Mouse (Mus musculus) R1 (cell line): ENCODE measurements around the gene Exoc3l.

Experiments used
- DNase-seq: peaks from one replicate; pipeline ENCODE4 v3.0.0-alpha.2; 2018; ENCODE audit warnings: low read depth, low spot score

Exoc3l gene

DNA sequence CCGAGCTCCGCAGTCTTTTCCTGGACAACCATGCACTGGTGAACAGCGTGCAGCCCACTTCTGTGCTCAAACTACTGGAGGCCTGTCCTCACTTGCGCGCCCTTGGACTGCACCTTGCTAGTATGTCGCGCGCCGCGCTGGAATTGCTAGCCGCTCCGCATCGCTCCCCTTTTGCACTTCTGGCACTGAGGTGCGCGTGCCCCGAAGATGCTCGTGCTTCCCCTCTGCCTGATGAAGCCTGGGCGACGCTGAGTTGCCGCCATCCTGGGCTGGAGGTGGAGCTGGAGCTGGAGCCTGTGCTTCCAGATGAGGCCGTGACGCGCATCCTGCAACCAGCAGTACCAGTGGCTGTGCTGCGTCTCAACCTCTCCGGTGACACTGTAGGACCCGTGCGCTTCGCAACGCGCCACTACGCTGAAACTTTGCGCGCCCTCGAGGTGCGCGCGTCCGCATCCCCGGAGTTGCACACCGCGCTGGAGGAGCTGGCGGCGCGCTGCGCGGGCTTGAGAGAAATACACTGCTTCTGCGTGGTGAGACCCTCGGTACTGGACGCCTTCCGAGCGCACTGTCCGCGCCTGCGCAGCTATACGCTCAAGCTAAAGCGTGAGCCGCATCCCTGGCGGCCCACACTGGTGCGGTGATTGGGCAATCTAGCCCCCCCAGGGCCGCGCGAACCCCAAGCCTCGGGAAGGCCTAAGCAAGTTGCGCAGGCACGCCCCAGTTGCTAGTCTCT lies 27.4 kb downstream of the Exoc3l start:
- DNase-seq: peak; percentile 87

DNA sequence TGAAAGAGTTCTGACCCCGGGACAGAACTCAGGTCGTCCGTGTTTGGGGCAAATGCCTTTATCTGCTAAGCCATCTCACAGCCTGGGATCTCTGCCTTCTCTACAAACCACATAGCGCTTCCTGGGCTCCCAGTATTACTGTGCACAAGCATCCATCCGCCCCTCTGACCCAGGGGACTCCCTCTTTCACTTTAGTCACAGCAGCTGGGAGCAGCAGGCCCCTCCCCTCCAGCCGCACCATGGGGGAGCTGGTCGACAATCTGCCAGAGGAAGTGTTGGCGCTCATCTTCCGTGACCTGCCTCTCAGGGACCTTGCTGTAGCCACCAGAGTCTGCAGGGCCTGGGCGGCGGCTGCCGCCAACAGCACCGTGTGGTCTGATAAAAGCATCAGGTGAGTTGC lies 29.1 kb downstream of the Exoc3l start:
- peak; percentile 53 for DNase-seq

DNA sequence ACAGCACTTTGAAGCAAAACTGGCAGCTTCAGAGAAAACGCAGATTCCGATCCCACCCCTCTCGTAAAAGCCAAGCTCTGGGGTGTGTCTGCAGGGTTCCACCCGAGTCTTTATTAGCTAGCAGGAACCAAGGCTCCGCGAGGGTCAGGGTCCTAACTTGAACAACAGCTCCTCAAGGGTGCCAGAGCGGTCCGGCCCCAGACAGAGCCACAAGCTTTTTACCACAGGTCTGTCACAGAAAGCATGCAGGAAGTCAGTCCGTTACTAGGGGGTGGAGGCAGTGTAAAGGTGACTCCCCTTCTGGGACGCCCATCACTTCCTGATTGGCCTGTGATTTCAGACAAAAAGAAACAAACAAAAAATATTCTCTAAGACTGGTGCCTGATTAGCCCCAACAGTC lies 30.8 kb downstream of the Exoc3l start:
- peak; percentile 82 for DNase-seq

DNA sequence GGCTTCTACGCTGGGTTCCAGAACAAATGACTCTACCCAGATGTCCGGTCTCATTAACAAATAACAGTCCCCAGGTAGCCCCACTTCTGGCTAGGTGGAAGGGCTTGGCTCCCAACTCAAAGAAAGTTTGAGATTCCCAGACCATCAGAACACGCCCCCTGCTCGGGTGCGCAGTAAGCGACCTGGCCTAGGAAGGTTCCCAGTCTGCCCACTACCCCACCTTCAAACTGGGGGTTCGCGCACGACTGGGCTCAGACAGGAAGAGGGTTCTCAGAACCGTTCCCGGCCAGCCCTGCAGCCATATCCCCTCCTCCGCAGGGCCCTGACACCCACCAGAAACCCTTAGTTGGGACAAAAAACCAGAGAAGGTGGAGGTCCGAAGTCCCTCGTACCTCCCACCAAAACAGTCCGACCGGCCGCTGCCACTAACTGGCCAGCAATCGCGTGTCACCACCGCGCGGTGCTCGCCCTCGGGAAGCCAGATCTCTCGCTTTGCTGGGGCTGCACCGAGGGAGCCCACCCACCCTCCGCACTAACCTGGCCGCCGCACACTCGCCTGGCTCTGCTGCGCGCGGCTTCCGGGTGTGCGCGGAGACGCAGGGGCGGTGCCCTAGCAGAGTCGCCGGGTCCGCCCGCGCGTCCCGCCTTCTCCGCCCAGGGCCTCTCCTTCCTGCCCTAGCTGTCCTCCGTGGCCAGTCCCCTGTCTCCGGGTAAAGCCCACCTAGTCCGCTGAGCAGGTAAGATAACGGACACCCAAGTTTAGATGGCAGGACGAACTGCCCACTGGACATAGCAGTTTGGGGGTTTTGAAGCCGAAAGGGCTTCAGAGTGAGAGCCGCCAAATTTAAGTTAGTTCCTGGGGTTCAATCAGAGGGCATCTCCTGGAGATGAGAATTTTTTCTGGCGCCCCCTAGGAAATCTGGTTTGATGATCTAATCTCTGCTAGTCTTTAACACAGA lies 31.6 kb downstream of the Exoc3l start, which contains the start of the genes Tradd and Fbxl8:
Gene Tradd (minus strand): TSS at position 586 of the 959 bp plus-strand sequence.
Gene Fbxl8 (plus strand): TSS at position 625 of the 959 bp plus-strand sequence.
- peak; percentile 50 for DNase-seq

DNA sequence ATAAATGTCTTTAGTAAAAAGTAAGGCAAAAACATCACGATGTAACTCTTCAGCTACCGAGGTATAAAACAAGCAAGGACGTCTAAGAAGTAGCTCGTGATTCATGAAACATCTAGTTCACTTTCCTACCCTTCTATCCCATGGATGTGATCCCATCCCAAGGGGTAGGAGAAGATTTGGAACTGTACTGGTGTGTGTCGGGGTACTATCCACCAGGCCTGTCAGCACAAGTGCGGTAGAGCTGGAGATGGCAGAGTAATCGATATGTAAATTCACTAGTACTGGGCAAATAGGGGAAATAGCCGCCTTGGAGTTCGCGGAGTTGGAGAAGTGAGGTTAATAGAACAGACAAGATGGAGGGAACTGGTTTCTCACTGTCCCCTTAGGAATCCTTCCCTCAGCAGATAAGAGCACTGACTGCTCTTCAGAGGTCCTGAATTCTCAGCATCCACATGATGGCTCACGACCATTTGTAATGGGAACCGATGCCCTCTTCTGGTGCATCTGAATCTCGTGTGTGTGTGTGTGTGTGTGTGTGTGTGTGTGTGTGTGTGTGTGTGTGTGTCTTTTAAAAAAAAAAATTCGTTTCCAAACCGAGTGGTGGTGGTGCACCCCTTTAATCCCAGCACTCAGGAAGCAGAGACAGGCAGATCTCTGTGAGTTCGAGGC lies 32.5 kb downstream of the Exoc3l start:
- DNase-seq: no peak

DNA sequence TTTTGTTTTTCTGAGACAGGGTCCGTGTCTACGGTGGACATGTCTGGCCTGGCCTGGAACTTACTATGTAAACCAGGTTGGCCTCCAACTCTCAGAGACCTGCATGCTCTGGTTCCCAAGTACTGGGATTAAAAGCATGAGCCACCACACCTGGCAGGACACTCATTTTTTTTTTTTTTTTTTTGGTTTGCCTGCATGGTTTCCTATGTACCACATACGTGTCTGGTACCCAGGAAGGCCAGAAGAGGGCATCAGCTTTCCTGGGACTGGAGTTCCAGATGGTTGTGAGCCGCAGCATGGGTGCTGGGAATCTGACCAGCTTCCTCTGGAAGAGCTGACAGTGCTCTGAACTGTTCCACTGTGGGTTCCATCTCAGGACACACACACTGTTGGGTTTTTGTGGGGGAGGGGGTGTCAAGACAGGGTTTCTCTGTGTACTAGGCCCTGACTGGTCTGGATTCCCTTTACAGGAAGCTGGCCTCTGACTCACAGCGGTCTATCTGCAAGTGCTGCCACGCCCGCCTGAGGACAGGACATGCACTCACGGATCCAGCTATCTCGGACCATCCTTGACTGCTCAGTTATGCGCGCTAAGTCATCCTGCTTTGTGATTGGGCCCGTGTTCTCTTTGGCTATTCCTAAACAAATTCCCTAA lies 34.4 kb downstream of the Exoc3l start:
- DNase-seq: peak; percentile 82

DNA sequence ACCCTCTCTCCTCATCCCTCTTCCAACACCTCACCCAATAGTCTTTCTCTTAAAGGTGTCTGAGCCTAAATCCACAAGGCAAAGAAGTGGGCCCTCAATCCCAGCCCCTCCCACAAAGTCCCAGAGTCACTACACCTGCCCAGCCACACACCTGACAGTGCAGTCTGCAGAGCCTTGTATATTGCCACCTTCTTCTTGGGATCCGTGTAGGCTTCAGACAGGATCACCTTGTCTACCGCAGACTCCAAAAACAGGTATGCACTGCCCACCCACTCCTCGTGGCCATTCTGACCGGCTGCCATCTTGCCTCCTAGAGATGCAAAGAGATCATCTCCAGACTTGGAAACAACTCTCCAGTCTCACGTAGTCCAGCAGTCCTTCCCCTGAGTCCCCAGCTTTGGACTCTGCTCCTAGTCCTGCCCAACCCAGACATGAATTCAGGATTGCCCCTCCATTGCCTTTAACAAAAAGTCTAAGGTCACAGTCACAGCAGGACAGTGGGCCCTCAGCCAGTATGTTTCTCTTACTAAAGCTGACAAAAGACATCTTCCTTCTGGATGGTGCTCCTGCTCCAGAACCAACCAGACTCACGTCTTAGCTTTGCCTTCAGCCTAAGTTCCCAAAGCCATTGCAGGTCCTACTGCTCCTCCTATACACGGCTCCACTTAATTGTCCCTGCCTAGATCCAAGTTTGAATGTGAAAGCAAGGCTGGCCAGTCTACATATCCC lies 35.4 kb downstream of the Exoc3l start:
- DNase-seq: no peak

DNA sequence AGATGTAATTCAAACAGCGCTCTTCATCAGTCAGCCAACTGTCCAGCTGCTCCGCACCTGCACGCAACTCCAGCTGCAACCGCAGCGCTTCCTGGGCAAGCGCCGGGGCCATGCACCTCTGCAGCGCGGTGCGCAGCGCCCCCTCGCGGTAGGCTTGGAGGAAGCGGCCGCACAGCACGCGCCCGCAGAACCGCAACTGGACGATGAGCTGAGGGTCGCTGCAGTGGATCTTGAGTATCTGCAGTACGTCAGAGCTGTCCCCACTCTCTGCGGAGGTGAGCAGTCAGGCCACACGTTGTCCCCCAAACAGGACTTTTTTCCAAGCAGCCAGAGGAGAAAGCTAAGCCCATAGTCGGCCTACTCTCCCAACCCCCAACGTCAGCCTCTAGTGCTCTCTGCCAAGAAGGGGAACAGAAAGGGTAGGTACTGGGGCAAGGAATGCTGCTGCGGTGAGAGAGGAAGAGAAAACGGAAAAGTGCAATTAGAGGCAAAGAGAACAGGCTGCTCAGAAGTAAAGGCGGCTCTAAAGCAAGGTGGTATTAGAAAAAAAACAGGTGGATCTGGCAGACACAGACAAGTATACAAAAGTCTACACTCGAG lies 36.1 kb downstream of the Exoc3l start:
- peak; percentile 80 for DNase-seq

DNA sequence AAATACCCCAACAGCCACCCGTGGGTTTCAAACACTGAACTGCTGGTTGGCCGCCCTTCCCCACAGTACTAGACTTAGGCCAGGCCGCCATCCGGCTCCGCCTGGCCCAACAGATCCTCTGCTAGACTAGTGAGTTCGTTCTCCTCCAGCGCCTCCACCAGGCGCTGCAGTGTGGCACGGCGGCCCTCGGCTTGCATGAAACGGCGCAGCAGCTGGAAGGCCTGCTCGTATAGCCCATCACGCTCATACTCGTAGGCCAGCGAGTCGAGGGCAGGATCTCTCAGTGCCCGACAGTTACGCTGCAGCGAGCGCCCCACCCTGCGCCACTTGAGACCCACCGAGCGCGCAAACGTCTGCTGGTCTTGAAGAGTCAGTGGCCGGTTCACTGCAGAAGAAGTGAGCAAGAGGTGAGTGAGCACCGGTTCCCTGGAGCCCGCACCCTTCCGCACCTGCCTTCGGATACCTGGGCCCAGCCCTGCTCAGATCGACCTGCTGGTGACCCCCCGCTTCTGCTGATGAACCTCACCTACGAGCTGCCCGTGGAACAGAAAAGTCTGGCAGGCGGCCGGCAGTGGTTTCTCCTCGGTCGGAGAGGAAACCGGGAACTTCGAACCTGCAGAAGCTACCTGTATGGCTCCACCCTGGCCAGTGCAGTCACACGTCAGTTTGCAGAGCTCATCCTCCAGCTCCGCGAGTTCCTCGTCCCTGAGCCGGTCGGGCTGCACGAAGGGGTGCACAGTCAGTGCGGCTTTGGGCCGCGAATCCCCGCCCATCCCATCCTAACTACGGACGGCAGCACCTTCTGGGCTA lies 36.8 kb downstream of the Exoc3l start:
- peak; percentile 63 for DNase-seq

DNA sequence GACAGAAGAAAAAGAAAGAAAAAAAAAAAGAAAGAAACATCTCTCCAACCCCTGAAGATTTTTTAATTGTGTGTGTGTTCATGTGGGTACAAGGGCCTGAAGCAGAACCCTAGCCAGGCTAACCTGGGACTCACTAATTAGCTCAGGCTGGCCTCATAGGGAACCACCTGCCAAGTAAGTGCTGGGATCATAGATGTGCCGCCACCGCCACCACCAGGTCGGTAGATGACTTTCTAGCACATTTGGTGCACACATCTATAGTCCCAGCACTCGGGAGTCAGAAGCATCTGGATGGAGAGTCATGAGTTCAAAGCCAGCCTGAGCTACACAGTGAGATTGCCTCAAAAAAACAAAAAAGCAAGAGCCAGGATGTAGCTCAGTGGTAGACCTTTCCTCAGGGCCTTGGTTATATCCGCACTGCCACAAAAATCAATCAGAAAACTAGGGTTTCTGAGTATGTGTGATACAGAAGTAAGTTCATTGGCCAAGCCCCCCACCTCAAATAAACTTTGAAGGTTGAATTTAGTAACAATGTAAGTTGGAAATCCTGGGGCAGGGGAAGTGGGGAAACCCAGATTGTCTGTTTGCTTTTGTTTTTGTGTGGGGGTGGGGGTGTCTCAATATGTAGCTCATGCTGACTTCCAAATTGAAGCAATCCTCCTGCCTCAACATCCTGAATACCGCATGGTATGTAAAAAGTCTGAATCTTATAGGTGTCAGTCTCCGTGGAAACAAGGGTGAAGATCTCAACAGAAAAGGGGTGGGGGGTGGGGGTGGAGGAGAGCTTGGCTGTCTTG lies 38.4 kb downstream of the Exoc3l start:
- DNase-seq: peak; percentile 52

DNA sequence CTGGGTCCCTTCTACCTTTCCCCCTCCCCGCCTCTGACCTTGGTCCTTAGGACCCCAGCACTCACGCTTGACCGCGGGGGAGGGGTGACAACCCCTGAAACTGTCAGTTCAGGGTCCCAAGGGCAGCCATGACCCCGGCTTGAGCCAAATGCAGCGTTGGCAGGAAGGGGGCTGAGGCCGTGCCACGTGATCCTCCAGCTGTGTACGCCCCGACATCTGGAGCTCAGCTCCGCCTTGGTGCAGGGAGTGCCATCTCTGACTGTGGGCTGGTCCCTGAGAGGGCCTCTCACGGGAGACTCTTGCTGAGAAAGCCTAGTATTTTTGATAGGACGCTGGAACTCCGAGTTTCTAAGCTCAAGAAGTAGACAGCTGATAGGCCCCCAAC lies 40.9 kb downstream of the Exoc3l start, which contains the start of gene B3gnt9:
Gene B3gnt9 (minus strand): TSS at position 188 of the 385 bp plus-strand sequence.
- DNase-seq: peak; percentile 87

DNA sequence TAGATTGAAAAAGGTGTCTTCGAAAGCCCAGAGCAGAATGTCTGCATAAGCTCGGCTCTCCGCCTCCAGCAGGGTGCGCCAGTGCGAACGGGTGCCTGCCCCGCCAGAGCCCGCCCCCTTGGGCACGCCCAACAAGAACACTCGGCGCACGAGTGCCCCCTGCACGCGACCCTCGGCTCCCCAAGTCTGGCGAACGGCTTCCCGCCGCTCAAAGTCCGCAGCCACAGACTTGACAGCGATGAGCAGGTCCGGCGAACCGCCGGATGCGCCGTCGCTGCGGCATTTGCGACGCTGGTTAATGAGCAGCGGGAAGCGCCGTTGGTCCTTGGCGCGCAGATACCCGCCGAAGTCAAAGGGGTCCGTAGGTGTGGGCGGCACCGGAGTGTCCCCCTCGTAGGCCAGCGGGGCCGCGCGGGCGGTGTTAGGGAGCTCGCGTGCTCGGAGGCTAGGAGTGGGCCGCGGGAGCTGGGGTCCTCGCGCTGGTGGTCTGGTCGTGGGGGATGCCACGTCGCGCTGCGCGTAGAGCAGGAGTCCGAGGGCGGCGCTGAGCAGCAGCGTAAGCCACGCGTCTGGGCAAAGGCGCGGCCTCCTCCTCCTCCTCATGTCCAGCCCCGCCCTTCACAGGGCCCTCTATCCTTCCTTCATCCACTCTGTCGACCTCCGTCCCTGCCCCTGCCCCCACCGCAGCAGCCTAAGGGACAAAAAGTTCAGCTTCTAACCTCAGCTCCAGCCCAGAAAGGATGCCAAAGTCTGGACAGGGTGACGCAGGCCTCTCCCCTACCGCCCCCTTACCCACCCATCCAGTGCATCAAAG lies 41.5 kb downstream of the Exoc3l start:
- DNase-seq: peak; percentile 93

DNA sequence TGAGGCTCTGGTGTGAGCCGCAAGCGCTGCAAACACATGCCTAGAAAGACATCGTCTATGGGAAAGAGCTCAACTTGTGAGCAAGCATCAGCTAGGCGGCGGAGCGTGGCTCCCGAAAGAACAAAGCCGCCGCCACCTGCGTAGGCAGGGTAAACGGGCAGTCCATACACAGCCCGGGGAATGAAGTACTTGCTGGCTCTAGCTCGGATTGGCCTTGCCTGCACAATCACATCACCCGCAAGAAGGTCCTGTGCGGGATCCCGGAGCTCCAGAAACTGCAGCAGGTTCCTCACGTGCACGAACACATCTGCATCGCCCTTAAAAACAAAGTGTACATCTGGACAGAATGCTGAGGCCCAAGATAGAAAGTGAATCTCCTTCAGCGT lies 42.1 kb downstream of the Exoc3l start:
- no peak for DNase-seq

DNA sequence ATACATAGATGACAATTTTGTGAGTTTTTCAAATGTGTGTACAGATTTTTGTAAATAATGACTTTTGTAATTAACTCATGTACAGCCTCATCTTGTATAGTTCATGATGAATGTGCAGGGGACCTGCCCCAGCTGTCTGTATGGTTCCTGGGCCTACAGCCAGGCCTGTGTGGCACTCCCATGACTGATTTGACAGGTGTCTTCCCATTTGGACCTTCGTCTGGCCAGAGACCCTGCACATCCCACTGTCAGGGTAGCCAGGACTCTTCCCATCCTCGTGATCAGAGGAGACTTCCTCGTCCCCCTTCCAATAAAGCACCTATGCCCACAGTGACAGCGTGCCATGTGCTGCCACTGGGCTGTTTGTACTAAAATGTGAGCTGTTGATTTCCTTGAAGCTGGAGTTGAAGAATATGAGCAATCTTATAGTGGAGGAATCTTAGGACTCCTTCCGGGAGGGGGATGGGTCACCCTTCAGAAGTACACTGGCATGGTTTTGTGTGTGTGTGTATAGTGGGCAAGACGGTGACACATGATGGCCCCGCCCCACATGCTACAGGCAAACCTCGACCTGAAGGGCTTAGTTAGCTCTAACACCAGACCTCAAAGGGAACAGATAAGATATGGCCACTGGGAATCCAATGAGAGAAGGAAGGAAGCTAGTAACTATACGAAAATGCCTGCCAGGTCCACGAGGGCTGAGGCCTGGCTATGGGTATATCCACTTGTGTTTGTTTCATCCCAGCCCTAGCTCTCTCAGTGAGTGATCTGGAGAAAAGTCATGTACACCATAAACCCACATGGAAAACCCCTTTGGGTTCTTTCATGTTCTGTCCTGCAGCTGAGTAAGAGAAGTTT lies 43.0 kb downstream of the Exoc3l start:
- DNase-seq: no peak

DNA sequence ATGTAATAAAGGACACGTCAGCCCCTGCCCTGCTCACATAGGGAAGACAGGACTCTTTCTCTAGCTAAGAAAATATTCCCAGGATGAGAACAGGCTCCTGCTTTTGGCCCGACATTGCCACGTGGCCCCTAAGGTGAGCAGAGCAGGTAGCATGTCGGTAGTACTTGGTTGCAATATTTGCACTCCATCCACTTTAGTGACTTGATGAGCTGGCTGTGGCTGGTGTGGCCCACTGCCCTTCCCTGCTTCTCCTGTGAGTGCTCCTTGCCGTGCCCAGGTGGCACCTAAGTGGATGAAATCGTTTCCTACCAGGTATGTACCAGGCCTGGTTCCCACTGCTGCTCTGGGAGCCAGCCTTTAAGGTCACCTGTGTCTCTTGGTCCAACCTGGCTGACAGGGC lies 43.9 kb downstream of the Exoc3l start:
- DNase-seq: no peak

DNA sequence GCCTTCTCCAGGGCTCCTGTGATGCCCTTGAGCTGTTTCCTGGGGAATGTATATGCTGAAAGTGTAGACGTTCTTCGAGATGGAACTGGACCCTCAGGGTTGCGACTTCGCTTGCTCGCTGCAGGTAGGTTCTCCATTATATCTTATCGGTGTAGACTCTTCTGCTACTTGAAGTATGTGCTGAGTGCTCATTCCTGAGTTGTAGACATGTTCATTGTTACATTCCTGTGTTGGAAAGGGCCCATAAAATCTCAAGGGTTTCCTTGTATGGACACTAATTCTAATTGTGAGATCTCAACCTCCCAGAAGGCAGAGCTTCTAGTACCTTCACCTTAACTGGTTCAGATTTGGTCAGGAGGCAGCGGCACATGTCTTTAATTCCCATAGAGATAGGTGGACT lies 54.9 kb downstream of the Exoc3l start:
- DNase-seq: no peak
